Mouse (Mus musculus): ENCODE data around the gene Ccdc175.

Gene Ccdc175

DNA sequence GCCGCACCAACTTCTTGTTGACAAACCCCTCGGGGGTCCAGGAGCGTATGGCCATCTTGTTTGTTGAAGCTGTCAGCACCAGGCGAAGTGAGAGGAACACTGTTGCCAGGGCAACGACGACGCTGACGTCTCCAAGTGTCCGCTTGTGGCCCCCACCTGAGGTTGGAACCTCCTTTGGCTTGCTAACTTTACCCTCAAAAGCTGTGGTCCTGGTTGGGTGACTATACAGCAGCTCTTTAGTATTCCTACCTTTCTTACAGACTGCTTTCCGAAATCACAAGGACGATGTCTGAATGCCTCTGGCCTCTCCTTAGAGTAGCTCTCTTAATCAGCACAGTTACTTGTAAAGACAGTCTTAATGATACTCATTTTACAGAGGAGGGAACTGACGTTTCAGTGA lies at the start of gene Ccdc175:
TSS of gene Ccdc175 (minus strand) at position 101 of the 400 bp plus-strand sequence.
- DNase-seq (ENCODE audit: low spot score in 2 of 2): no peak

DNA sequence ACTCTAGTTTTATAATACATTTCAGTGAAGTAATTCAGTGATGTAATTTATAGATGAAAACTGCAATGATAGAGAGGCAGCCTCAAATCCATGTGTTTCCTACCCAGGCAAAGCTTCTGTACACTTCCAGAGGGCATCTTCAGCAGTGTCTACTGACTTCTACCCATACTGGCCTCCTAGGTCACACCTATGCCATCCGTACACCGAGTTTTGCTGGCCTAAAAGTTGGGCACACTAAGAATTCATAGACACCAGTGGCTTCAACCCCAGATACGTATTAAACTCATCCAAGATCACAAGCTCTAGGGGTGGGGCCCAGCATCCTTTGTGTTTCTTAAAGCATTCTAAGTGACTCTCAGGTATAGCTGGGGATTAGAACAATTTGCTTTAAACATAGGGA lies 49.3 kb upstream of the Ccdc175 start:
- DNase-seq (ENCODE audit: low spot score in 2 of 2): no peak

DNA sequence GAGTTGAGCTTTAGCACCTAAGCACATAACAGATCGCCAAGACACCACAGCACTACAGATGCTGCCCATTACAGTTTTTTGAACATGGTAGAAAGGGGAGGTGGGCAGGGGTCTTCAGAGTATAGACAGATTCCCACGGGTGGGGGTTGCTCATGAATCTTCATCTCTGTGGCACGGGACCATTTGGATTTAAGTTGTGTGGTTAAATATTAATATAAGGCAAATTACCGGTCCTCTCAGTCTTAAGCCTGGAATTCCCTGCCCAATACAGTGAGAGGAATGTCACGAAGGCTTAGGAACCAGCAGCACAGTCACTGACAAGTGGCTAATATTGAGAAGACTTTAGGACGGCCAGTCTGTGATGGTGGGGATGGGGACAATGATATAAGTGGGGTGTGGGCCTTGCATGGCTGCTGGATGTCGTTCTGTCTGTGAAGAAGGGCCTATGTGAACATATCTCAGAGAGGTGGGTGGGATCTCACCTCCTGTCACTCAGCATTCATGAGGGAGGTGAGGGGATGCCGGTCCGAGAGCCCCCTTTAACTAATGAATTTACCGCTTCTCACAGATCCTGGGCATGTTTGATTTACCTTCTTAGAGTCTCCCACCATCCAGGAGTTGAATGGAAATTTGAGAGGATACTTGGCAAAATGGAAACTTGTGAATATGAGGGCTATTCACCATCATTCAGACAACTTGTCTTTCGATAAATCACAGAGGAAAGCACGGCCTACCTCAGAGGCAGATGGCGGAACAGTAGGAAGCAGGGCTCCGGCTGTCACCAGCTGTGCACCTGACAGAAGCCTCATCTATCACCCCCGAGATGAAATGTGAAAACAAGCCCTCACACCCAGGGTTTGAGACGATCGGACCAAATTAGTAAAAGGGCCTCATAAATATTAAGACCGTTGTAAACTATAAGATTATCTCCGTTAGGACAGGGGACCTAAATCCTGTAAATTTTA lies 48.3 kb upstream of the Ccdc175 start:
- peak in 1 of 2 experiments; percentile 36 for DNase-seq (ENCODE audit: low spot score in 2 of 2)

DNA sequence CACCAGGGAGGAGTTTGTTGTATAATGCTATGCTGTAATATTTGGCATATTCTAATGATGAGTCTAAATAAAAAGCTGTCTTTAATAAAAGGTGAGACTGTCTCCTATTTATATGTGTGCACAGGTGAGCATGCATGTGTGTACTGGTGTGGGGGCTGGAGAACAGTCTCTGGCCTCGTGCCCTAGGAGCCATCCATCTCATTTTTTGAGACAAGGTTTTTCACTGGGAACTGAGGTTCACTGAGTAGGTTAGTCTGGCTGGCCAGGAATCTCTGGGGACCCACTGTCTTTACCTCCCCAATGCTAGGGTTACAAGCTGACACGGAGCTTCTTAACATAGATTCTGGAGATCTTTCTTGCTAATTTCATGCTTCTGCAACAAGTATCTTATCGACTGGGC lies 47.3 kb upstream of the Ccdc175 start:
- DNase-seq (ENCODE audit: low spot score in 2 of 2): no peak

DNA sequence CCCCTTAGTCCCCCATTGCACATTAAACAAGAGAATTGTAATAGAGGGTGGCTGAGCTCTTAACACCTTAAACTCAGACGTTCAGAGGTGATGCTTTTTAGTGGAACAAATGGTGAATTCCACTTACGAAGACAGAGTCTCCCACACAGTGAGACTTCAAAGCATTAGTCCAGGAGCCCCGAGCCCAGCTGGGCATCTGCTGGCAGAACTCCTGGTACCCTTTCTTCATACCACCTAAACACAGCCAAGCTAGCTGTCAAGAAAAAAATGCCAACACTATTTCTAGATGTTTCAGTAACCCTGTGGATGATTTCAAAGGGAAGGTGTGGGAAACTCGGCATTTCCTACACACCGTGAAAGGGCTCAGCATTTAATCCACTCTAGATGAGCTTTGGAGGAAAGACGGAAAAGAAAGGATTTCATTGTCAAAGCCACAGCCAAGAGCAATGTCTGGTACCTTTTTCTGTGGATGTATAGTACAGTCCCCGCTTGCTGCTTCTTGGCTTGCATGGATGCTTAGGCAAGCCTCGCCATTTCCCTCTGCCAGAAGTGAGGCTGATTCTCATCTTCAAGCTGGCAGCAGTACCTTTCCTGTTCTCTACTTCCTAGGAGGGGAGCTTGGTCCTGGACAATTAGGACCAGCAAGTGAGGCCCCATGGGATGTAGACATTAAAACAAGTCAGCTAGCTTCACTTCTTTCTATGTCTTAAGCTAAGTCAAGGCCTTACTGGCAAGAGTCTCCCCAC lies 44.8 kb upstream of the Ccdc175 start:
- DNase-seq (ENCODE audit: low spot score in 2 of 2): no peak

DNA sequence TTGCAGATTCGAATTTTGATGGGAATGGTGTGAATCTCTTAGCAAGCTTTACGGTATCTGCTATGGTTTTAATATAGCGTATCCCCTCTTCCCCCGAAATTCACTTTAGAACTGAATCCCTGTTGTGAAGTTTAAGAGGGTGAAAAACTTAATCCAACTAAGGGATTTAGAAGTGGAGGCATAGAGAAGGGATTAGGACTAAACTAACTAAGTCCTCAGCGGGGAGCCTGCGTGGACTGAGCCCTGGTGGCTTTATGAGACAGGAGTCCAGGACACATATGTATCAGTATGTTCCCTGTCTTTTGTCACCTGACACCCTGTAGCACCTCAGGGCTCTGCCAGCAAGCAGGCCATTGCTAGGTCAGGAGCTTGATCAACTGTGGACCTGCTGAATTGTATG lies 42.9 kb upstream of the Ccdc175 start:
- DNase-seq (ENCODE audit: low spot score in 2 of 2): no peak

DNA sequence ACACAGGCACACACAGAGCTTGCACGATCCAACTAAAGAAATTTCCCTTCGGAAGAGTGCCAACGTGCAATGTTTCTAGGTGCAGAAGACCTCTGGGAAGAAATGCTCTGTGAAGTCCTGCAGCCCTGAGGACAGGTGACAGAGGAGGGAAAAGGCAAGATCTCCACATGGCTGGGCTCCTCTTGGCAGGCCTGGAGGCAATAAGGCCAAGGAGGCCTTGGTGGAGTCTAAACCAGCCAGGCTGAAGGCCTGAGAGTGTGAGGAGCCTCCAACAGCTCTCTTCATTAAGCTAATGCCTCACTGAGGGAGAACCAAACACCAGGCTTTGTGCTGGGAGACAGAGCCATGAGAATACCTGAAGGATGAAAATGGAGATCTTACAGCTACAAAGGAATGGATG lies 40.5 kb upstream of the Ccdc175 start:
- DNase-seq (ENCODE audit: low spot score in 2 of 2): no peak

DNA sequence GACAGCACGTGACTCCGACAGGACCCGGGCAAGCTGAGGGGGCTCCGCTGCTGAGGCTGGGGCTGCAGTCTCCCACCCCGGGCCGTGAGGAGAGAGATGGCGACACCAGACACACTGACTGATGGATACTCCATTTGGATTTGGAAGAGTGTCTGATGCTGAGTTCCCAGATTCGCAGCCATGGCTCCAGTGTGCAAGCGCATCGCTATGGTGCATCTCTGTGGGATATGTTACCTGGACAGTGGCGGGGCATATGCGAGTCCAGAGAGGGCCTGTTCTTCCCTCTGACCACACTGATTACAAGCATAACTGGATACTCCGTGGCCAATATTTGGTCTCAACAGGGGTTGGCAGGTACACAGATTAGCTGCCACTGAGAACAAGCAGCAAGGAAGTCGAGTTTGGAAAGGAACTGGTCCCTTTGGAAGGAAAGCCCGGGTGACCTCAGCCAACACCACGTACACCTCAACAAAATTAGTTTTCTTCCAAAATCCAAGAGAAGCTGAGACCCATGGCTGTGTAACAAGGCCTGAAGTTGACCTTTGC lies 38.8 kb upstream of the Ccdc175 start:
- no peak for DNase-seq (ENCODE audit: low spot score in 2 of 2)

DNA sequence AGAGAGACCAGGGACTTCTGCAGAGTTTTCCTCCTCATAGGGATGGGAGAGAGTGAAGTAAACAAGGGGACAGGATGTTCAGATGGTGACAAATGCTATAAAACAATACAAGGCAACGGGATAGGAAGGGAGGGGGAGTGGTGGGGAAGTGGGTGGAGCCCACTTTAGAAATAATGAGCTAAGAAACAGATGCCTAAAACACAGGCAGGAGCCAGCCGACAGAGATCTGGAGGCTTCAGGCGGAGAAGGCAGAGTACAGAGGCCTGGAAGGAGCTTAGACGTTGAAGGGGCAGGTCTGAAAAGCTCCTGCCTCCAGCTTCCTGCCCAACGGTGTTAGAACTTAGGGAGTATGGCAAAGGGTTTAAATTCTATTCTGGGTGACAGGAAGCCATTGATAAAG lies 28.7 kb upstream of the Ccdc175 start:
- DNase-seq (ENCODE audit: low spot score in 2 of 2): no peak

DNA sequence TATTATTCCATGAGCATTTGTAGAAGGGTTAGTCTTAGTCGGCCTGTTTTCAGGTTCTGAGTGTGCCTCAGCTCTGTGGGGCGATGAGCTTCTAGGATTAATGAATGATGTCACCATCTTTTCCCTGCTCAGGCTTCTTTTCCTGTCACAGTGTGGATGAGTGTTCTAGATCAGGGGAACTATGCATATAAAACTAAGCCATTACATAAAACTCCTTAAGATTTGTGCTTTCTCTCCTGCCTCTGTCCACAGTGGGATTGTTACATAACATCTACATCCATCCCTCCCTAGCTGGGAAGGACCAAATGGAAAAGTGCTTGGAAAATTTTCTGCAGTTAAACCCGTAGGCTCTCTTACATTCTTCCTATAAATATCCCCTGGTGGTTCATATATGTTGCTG lies 16.0 kb upstream of the Ccdc175 start:
- DNase-seq (ENCODE audit: low spot score in 2 of 2): no peak

DNA sequence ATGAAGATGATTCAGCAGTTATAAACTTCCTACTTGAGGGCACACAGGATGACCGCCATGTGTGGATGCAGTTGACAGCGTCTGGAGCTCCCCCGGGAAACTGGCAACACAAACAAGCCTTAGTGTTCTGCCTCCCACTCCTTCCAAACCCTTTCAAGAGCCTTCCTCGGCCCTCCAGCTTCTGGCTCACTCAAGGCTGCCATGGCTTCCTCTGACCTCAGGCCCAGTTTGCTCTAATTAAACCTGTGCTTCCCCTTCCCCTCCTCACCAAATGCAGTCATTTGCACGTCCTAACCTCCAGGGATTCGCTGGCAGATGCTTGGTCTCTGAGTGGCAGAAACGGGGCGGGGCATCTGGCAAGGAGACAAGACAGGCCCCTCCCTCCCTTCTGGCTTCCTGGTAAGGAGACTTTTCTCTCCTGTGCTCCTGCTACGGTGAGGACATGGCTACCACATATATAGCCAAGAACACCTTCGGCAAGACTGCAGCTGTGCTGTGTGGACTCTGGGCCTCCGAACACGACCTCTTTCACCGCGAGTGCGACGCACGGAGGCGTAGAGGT lies 13.2 kb upstream of the Ccdc175 start:
- DNase-seq (ENCODE audit: low spot score in 2 of 2): peak; percentile 26 to 71

DNA sequence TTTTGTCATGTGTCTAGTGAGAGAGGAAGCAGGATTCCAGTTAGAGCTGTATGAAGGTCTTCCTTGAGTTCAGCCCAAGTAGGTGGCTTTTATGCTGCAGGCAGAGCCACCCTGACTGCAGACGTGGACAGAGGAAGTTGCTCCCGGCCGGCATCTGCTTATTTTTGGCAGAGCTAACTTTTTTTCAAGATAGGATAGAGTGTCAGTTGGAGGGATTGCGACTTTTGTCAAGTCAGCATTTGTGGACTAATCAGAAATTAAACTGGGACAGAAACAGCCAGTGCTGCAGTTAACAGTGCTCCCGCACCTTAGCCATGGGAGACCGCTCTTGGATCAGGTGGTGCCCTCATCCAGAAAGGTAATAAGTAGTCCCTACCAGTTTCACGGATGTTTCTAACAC lies 12.6 kb upstream of the Ccdc175 start:
- DNase-seq (ENCODE audit: low spot score in 2 of 2): no peak

DNA sequence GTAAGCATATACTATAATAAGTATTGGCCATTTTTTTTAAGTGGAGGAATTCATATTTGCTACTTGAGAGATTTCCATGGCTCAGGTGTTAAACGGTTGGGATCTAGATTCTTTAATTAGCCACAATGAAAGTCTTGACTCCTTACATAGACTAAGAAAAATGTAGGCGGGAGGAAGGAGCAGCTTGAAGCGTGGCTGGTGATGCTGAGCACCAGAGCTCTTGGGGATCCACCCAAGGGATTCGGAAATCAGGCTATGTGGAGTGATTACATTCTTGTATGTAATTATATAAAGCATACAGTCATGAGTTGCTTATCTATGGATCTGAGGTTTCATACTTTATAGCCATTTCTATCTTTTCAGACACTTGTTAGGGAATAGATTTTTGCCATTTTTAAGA lies 5.3 kb downstream of the Ccdc175 start:
- DNase-seq (ENCODE audit: low spot score in 2 of 2): no peak

DNA sequence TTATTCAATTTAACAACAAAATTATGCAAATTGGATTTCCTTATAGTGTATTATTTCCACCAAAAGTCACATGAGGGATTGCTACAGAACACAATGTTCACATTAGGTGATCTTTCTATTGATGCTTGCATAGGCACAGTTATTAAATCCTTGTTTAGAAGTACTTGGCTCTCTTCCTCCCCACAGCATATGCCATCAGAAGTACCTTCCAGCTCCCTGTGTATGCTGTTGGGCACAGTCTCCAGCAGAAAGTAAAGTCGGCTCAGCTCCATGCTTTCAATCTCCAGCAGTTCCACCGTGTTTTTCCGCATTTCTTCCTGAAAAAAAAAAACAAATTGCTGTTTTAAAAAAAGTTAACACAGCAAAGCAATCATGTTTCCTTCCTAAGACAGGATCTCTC lies 6.5 kb downstream of the Ccdc175 start:
- no peak for DNase-seq (ENCODE audit: low spot score in 2 of 2)

DNA sequence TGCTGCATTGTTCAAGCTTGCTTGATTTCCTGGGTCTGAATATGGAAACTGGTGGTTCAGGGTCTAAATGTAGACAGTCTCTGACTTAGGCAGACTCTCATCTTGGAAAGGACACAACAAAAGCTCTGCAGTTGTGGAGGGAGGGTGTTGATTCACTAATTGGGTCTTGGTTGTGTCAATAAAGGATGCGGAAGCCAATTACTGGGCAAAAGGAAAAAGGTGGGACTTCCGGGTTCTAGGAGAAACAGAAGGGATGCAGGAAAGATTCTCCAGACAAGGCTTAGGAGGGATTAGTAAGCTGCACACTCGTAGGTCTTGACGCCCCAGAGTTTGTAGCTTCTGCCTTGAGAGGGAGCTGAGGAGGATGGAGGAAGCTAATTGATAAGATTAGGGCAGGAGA lies 26.4 kb downstream of the Ccdc175 start:
- DNase-seq (ENCODE audit: low spot score in 2 of 2): peak in 1 of 2 experiments; percentile 4

DNA sequence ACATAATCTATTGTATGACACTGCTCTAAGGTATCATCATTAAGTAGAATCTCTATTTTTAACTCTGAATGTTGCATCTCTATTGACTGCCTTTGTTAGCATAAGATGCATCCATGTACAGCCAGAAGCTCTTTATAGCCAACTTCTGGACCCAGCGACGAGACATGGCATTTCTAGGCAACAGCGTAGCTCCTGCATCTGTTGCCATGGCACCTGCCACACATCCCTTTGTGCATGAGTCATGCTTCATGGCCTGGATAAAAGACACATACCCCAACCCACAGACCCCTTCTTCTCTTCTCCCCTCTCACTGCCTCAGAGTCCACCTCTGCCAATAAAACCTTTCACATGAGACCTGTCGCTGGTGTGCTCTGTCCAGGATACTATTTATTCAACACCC lies 34.0 kb downstream of the Ccdc175 start:
- no peak for DNase-seq (ENCODE audit: low spot score in 2 of 2)

DNA sequence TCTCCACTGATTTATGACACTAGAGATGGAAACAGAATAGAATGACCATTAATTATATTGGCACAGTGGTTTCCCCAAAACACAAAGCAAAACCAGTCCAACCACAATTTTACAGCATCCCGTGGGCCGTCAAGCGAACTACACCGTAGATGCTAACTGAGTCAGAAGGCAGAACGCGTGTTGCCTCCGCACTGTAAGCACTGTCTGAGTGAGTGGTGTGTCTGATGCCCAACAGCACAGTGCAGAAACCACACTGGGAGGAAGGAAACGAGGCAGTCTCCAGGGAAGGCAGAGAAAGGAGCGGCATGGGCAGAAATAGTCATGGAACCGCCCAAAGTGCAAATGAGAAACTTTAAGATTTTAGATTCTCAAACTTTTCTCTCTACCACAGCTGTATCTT lies 55.6 kb downstream of the Ccdc175 start:
- no peak for DNase-seq (ENCODE audit: low spot score in 2 of 2)

DNA sequence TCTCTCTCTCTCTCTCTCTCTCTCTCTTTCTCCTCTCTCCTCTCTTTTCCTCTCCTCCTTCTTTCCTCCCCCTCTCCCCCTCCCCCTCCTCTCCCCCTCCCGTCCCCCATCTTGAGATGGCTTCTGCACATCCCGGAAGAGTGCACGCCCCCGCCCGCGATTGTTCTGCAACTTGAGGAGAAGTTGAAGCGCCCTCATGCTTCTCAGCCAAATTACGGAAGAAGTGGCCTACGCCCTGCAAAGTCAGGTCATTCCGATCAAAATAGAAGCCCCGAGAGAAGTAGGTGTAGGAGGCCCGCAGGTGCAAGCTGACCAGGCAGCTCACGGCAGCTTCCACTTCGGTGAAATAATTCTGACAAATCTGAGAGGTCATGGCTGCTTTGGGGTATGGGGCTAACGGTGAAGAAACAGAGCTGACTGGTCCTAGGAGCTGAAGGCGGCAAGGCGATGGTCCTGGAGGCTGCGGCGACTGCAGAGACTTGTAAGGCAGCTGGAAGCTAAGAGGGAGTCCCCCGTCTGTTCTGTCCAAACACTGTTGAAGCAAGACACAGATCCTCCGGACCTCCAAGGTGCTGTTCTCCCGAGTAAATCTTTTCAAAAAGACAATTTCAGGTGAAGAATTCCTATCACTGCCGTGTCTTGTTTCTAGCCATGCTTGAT lies 69.0 kb downstream of the Ccdc175 start:
- DNase-seq (ENCODE audit: low spot score in 2 of 2): no peak

DNA sequence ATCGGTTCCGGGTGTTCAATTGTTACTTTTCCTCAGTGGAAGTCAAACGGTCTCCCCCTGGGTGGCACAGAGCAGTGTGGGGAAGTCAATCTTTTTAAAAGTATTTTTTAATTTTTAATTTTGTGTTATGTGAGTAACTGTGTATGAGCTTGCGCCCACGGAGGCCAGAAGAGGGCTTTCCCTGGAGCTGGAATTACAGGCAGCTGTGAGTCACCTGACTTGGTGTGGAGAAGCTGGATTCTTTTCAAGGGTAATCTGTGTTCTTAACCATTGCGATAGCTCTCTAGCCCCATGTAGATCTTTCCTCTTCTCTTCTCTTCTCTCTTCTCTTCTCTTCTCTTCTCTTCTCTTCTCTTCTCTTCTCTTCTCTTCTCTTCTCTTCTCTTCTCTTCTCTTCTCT lies 69.7 kb downstream of the Ccdc175 start:
- DNase-seq (ENCODE audit: low spot score in 2 of 2): no peak

DNA sequence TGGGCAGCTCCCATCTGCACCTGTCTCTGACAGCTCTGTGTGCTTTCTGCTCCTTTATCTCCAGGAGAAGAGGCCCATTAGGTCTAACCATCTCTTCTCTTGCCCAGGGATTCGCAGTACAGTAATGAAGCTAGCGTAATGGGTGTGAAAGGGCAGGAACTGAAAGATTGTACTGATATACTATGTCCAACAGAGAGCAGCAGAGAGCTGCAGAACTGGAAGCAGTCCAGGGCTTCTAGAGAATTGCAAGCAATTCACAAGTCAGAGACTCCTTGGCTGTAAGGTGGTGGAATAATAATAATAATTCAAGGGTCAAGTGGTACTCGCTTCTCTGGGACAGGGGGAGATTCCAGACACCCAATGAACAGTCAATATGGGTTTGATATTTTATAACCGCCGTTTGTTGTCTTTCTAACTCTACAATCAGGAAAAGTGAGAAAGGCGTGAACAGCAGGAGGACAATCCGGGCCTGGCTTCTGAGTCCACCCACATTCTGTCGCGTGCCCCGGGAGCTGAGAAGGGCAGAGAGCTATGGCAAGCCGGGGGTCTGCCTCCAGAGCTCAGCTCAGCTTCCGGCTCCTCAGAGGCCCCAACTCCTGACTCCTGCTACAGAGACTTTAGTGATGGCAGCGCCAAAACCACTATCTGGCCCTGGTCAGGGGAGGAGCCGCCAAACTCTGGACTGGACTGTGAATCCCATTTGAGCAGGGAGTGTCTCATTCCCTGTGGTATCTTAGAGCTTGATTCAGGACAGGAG lies 80.1 kb downstream of the Ccdc175 start:
- peak in 1 of 2 experiments; percentile 73 for DNase-seq (ENCODE audit: low spot score in 2 of 2)

DNA sequence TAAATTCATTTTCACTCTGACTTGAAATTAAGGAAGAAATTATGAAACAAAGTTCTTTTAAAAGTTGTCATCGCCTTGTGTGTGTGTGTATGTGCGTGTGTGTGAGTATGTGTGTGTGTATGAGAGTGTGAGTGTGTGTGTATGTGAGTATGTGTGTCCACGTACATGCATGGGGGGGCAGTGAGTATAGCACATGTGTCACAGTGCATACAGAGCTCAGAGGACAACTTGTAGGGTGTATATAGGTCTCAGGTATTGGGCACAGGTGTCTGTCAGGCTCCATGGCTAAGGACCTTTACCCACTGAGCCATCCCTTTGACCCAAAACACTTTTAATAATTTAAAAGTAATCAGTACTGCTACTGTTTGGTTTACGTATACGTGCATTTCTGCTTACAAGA lies 80.8 kb downstream of the Ccdc175 start:
- DNase-seq (ENCODE audit: low spot score in 2 of 2): no peak
